Mouse (Mus musculus) cerebellum, adult 11-12 months (tissue): ENCODE results near the gene Slc35e3.
A peak's percentile ranks its signal among the peaks of the same experiment; 100 is the strongest.
"Not testable (repeated sequence)": the region's sequence is repeated elsewhere in the genome, so short reads cannot be mapped to it uniquely, and the experiment has no call there.

ENCODE experiments used
- DNase-seq: peaks from one replicate; pipeline ENCODE4 v3.0.0; 2022

The Slc35e3 gene

DNA sequence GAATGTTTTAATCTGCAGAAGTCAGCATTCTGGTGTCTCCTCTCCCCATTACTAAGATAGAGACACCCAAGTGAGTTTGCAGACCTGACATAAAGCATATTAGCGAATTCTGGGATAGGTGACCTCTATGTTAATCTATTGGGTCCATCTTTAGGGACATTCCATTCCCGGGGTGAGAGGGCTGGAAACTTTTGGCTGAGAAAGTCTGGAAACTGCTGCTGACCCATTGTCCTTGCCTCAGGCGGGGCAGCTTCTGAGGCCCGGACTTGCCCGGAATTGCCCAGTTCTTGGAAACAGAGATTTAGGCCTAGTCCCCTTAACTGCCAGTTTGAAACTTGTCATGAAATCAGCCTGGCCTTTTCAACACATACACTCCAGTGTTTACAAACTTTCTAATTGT, 34.8 kb downstream of the Slc35e3 start:
- DNase-seq, result peak; percentile 22

DNA sequence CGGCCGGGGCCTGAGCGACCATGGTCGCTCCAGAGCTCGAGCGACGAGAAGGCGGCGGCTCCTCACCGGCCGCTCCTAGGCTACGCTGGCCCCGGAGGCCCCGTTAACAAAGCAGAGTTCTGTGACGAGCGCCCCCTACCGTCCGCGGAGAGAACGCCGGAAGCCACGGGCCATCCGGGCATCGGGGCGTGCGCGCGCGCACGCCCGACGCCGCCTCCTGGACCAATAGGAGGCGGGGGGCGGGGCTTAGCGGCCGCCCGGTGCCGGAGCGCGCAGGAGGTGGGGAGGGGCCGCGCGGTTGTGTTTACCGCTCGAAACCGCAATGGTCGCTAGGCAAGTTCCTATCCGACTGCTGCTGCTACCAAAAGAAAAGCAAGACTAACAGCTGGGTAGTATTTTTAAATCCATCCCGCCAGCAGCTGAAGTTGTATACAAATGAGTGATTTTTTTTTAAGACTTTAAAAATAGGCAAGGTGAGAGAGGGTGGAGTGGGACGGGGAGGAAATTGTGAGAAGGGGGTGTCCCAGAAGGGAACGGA, 35.5 kb downstream of the Slc35e3 start, which contains the start of gene Mdm2:
TSS of gene Mdm2 (minus strand) at position 155 of the 538 bp plus-strand sequence.
- peak; percentile 92 for DNase-seq

DNA sequence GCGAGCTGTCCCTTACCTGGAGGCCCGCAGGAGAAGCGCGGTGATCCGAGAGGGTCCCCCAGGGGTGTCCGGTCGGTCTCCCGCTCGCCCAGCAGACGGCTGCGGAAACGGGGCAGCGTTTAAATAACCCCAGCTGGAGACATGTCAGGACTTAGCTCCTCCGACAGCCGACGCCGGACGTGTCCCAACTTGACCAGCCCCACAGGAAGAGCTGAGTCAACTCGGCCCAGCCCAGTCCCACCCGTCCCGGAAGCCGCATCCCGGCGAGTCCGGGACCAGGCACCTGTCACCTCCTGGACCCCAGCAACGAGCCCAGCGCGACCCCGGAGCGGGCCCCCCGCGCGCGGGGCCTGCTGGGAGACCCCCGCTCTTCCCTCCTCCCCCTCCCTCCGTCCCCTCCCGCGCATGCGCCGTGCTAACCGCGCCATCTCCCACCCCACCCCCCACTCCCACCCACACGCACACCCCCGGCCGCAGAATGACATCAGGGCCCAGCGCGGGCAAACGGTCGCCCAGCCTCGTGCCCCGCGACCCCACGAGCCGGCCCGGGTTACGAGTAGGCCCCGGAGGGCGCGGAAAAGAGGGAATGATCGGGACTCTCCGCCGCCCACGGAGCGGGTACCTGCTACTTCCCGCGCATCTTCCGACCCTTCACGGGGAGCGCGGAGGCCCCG, 36.1 kb downstream of the Slc35e3 start:
- DNase-seq, result peak; percentile 83

DNA sequence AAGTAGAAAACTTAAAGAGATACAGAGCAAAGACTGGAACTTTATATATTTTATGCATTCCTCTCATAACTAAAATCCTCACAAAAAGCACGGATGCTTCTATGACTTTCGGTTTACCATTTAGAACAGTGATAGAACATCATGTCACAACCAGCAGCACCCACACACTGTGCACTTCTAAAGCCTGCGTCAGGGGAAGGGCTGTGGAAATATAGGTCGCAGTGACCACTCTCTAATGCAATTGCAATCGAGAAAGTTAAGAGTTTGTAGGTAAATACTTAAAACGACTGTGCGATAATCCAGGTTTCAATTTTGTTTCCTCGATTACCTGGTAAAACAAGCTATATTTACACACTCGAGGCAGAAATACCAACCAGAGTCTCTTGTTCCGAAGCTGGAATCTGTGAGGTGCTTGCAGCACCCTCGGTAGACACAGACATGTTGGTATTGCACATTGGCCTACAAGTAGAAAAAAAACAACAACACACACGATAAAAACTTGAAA, 36.8 kb downstream of the Slc35e3 start:
- DNase-seq, result no peak

DNA sequence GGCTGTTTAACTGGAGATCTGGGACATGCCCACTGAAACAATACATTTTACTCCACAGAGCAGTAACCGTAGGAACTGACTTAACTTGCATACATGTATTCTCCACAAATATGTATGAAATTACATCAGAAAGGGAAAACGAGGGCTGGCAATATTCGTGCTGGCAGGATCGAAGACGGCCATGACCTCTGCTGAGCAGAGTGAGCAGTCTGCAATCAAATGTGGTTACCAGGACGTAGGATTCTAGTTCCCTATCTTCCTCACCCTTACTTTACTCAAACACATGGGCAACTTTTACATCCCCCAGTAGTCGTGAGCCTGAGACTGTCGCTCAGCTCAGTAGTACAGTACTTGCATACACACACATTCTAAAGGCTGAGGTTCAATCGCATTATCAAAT, 37.3 kb downstream of the Slc35e3 start:
- DNase-seq, result no peak

DNA sequence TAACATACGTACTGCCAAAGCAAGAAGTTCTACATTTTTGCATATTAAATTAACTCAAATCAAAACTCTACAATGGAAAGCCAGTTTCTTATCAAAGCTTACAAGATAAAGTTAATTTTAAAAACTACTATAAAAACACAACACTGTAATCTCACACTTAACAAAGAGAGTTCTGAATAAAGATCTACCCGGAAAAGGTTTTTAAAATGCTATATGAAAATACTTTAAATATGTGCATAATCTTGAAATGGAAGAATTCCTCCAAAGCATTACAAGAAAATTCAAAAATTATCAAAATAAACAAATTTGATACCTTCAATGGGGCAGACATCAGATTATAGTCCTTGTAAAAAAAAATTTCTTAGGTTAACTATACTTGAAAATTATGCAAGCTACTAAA, 37.8 kb downstream of the Slc35e3 start:
- DNase-seq, result no peak

DNA sequence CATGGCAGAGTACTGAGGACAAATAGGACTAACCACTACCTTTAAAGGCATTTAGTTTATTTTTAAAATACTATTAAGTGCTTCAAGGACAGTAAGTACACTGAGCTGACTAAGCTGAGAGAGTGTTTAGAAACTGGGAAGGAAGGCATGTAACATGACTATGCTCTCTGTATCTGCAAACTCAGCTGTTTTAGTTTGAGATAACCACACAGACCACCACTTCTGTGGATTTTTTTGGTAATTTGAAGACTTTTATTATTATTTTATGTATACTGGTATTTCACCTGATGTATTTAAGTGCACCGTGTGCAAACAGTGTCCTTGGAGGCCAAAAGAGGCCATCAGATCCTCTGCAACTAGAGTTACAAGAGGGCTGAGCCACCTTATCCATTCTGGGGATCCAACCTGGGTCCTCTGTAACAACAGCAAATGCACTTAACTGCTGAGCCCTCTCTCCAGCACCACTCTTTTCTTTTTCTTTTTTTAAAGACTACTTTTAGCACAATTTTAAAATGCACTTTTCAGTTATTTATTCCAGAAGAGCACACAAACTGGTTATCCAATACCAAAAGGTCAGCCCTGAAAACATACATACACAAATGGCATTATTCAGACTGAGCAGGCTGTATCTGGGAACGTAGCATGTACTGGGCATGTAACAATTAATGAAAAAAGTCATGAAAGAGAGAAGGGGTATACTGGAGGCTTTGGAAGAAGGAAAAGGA, 38.9 kb downstream of the Slc35e3 start:
- no peak for DNase-seq

DNA sequence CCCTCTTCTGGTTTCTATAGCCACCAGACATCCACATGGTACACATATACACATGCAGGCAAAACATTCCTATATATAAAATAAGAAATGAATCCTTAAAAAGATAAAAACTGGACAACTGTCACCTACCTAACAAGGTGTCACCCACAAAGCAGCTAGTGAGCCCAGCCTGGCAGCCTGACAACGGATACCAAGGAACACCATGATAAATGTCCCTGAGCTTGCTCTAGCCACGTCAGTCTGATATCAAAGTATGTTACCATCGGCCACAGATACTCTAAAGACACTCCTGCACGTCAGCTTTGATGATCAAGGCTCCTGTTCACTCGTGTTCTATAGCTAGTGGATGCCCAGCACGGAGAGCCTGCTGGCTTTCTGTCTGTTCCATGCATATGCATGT, 39.7 kb downstream of the Slc35e3 start:
- no peak for DNase-seq

DNA sequence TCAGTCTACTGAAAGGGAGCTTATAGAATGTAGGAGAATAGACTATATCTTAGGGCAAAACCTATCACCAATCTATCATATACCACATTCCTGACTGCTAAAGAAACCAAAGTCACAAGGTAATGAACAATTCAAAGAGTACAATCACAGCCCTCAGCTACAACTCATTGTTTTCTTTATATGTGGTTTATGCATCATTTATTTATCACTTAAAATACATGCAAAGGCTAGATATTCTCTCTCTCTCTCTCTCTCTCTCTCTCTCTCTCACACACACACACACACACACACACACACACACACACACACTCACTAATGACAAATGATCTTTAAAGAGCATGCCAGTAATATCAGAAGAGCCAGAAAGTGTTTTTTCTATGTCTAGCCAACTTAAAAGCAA, 40.4 kb downstream of the Slc35e3 start:
- no peak for DNase-seq

DNA sequence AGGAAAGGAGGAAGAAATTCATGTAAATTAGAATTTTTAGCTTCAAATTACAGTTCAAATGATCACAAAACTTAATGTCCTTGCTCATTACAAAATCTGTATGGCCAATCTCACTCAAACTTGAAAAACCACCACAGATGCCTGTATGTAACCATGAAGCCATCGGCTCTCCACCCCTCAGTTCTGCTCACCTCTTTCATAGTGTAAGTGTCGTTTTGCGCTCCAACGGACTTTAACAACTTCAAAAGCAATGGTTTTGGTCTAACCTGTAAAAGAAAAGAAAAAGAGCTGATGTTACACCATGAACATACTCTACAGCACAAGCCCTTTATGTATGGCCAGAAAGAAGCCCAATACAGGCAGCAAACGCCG, 41.2 kb downstream of the Slc35e3 start:
- no peak for DNase-seq

DNA sequence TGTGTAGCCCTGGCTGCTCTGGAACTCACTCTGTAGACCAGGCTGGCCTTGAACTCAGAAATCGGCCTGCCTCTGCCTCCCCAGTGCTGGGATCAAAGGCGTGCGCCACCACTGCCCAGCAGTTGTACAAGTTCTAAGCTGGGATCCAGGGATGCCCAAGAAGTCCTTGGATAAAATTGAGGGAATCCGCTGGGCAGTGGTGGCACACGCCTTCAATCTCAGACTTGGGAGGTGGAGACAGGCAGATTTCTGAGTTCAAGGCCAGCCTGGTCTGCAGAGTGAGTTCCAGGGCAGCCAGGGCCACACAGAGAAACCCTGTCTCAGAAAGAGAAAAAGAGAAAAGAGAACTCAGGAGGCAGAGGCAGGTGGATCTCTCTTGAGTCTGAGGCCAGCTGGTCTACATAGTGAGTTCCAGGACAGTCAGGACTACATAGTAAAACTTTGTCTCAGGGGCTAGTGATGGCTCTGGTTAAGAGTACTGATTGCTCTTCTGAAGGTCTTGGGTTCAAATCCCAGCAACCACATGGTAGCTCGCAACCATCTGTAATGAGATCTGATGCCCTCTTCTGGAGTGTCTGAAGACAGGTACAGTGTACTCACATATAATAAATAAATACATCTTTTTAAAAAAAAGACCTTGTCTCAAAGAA, 41.7 kb downstream of the Slc35e3 start:
- DNase-seq, result not testable (repeated sequence)

DNA sequence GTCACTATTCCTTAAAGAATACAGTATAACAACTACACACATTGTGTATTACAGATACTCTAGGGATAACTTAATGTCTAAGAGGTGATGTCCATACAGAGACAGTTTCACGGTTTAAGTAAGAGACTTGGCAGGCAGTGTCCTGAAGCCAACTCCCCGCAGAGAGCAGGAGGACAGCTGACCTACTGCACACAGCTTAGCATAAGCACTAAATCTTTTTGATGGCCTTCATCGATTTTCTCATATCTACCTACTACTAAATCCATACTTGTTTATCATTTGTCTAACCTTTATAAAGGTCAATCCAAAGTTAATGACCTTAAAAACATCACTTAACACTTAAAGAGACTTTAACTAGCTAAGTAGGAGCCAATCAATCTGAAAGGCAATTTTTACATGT, 42.7 kb downstream of the Slc35e3 start:
- no peak for DNase-seq

DNA sequence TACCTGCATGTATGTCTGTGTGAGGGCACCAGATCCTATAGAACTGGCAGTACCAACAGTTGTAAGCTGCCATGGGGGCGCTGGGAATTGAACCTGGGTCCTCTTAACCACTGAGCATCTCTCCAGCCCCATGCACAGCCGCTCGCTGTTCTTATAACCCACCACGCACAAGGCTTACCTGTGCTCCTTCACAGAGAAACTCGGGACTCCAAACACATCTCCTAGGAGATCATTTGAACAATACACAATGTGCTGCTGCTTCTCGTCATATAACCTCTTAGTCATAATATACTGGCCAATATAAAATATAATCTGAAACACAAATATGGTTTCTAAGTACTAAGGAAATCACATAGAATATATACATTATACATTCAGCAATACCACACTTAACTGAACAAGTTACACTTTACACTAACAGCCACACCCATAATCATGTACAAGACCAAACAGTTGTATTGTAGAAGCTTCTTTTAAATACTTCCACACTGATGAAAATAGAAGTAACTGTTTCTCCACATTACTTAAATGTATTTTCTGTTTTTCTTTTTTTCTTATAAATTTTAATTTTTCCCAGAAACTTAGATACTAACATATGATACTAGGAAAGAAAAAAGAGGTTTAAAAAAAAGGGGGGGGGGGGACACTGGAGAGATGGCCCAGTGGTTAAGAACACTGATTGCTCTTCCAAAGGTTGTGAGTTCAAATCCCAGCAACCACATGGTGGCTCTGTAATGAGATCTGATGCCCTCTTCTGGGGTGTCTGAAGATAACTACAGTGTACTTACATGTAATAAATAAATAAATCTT, 43.9 kb downstream of the Slc35e3 start:
- DNase-seq, result no peak

DNA sequence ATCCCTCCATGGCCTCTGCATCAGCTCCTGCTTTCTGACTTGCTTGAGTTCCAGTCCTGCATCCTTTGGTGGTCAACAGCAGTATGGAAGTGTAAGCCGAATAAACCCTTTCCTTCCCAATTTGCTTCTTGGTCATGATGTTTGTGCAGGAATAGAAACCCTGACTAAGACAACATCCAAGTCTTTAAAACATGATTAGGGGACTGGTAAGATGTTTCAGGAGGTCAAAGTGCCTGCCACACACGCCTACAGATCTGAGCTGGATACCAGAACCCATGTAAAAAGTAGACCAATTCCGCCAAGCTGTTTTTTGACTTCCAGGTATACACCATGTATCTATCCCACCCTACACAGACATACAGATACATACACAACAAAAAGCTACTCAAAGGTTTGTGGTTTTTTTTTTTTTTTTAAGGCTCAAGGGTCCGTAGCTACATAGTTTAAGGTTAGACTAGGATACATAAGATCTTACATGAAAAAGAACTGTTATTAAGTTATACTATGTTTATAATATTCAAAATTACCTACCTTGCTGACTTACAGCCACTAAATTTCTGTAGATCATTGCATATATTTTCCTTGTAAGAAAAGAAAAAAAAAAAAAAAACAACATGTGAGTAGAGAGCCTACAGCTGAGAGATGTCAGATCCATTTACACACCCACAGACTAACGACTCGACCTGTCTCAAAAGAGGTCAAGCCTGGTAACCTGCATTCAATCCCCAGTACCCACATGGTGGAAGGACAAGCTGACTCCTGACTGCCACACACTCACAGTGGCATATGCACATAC, 44.9 kb downstream of the Slc35e3 start:
- DNase-seq, result no peak

DNA sequence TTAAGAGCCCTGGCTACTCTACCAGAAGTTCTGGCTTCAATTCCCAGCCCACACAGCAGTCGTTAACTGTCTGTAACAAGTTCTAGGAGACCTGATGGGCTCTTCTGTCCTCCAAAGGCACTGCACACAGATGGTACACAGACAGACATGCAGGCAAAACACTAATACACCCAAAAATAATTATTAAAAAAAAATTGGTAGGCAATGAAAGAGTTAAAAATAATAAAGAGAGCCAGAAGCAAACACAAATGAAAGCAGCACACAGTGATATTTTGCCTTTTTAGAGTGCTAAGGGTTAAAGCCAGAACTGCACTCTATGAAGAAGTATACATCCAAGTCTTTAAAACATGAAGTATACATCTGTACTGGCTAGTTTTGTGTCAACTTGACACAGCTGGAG, 45.7 kb downstream of the Slc35e3 start:
- DNase-seq, result no peak

DNA sequence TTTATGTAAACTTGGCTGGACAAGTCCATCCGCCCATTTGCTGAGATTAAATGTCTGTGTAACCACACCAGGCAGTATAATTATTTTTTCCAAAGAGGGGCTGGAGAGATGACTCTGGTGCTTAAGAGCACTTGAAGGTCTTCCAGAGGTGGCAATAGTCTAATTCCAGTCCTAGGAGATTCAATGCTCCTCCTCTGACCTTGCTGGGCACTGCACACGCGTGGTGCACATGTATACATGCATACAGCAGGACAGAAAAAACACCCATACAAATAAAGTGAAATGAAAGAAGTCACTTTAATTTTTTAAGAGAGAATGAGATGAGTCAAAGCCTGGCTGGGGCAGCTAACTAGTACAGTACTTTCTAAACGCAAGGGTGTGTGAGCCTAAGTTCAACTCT, 46.3 kb downstream of the Slc35e3 start:
- no peak for DNase-seq

DNA sequence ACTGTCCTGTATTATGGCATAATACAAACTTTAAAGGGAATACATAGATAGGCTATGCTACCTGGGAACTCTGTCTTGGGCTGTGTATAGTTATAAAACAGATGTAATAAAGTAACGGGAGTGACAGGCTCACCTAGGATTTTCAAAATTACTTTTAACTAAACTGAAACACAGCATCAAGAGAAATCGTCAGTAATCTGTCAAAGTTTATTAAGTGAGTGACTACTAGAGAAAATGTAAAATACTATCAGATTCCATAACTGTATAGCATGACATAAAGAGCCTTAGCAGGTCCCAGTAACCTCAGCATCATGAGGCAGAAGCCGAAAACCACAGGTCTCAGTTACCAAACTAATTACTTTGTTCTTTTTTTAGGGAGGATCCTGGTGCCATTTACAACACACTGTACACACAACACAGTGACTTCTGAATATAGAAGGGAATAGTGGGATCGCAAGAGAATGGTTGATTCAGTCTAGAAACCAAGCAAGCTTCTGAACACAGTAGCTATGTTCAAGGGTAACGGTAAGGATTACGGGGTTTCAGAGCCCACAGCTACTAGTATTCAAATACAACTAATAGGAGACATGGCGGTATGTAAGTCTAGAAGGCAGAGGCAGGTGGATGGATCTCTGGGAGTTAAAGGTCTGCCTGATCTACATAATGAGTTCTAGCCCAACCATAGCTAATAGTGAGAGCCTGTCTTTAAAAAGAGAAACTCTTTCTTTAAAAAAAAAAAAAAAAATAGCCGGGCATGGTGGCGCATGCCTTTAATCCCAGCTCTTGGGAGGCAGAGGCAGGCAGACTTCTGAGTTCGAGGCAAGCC, 47.6 kb downstream of the Slc35e3 start:
- no peak for DNase-seq

DNA sequence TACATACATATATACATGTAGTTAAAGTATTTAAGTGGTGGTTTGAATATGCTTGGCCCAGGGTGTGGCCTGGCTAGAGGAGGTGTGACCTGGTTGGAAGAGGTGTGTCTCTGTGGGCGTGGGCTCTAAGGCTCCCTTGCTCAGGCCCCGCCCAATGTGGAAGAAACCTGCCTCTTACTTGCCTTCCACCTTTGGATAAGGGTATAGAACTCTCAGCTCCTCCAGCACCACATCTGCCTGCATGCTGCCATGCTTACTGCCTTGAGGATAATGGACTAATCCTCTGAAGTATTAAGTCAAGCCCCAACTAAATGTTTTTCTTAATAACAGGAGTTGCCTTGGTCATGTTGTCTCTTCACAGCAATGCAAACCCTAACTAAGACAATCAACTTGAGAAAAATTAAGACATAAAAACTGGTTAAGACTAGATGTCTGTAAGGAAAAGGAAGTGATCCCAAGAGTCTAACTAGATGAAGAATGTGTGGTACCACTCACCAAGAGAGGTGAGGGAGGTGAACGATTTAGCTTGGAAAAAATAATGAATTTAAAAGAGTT, 48.5 kb downstream of the Slc35e3 start:
- no peak for DNase-seq

DNA sequence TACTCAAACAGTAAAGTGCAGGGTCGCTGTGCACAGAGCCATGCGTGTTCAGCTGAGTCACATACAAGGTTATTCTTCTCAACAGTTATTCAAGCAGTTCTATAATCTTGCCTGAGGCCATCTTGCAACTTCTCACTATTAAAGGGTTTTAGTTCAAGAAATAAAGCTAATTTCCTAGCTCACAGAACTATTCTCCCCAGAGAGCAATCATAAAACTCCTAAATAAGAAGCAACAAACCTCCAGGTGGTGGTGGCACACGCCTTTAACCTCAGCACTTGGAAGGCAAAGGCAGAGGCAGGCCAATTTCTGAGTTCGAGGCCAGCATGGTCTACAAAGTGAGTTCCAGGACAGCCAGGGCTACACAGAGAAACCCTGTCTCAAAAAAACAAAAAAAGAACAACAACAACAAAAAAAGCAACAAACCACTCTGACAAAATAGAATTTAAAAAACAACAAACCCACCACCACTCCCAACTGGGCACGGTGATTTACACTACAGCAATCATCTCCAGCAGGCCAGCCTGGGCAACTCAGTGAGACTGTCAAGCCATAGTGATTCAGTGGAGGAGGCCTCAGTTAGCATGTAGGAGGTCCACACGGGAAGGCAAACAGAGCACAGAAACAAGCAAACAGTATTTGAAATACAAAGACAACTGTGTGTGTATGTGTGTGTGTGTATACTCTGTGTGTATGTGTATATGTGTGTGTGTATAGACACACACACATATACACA, 49.2 kb downstream of the Slc35e3 start:
- DNase-seq, result no peak
